Mouse (Mus musculus) stomach, embryonic 14.5 days (tissue): ENCODE measurements around the gene Them5. TPM values are rescaled to one million over a fixed set of nuclear protein-coding genes. Genes with fewer than 3 reads are reported as not detected.
A peak's percentile ranks its signal among the peaks of the same experiment; 100 is the strongest.

ENCODE experiments used
- ATAC-seq: fragments of 200-750 bp; cut with Nextera tagmentation; 2 replicates; pipeline ENCODE4 v1.8.0; 2017; ENCODE audit warnings: low read depth, moderate TSS enrichment; ENCODE audit not compliant: insufficient number of reproducible peaks, insufficient read depth, low FRiP score
- H3K27ac ChIP-seq: fragments of 300-500 bp; sonication (generic); 2 replicates; pipeline ENCODE4 v1.5.1; 2014; ENCODE audit warnings: mild to moderate bottlenecking, low read length, moderate library complexity, mixed read lengths
- H3K27me3 ChIP-seq: fragments of 300-500 bp; sonication (generic); 2 replicates; pipeline ENCODE4 v1.6.1; 2014; ENCODE audit warnings: low read length, control low read depth, mixed read lengths; ENCODE audit not compliant: control insufficient read depth, insufficient read depth
- H3K36me3 ChIP-seq: fragments of 300-500 bp; sonication (generic); 2 replicates; pipeline ENCODE4 v1.6.1; 2014; ENCODE audit warnings: mild to moderate bottlenecking, control low read depth, low read length, moderate library complexity, mixed read lengths; ENCODE audit not compliant: control insufficient read depth, insufficient read depth
- H3K4me1 ChIP-seq: fragments of 300-500 bp; sonication (generic); 2 replicates; pipeline ENCODE4 v1.6.1; 2014; ENCODE audit warnings: low read length, control low read depth, mixed read lengths; ENCODE audit not compliant: control insufficient read depth, insufficient read depth
- H3K4me2 ChIP-seq: fragments of 300-500 bp; sonication (generic); replicated peaks from 2 replicates; pipeline ENCODE4 v1.6.1; 2014; ENCODE audit warnings: low read depth, low read length, control low read depth
- H3K4me3 ChIP-seq: fragments of 300-500 bp; sonication (generic); 2 replicates; pipeline ENCODE4 v1.5.1; 2014; ENCODE audit warnings: low read depth, low read length, control low read depth
- H3K9ac ChIP-seq: fragments of 300-500 bp; sonication (generic); replicated peaks from 2 replicates; pipeline ENCODE4 v1.6.1; 2014; ENCODE audit warnings: low read depth, mild to moderate bottlenecking, control low read depth, low read length, moderate library complexity, mixed read lengths
- H3K9me3 ChIP-seq: fragments of 300-500 bp; sonication (generic); 2 replicates; pipeline ENCODE4 v1.6.1; 2016; ENCODE audit warnings: low read depth, low read length, control low read depth; ENCODE audit not compliant: control insufficient read depth
- WGBS: fragments of 180-500 bp; shearing (Covaris S2); extraction: QIAGEN DNeasy Blood & Tissue Kit; methylation state at CpG from one replicate; pipeline ENCODE4 v1.1.7; 2014; 5-methylcytosine and 5-hydroxymethylcytosine counted together
- polyA plus RNA-seq: library from polyadenylated mRNA; unstranded; fragments of >200 nt; fragmentation: Nextera tagmentation; extraction: Ambion mirVana; gene quantifications from 2 replicates; pipeline ENCODE4 v1.2.1, GENCODE M21; 2014

The Them5 gene
- polyA plus RNA-seq, 1 experiment from 2014 or later: 1.6 TPM

DNA sequence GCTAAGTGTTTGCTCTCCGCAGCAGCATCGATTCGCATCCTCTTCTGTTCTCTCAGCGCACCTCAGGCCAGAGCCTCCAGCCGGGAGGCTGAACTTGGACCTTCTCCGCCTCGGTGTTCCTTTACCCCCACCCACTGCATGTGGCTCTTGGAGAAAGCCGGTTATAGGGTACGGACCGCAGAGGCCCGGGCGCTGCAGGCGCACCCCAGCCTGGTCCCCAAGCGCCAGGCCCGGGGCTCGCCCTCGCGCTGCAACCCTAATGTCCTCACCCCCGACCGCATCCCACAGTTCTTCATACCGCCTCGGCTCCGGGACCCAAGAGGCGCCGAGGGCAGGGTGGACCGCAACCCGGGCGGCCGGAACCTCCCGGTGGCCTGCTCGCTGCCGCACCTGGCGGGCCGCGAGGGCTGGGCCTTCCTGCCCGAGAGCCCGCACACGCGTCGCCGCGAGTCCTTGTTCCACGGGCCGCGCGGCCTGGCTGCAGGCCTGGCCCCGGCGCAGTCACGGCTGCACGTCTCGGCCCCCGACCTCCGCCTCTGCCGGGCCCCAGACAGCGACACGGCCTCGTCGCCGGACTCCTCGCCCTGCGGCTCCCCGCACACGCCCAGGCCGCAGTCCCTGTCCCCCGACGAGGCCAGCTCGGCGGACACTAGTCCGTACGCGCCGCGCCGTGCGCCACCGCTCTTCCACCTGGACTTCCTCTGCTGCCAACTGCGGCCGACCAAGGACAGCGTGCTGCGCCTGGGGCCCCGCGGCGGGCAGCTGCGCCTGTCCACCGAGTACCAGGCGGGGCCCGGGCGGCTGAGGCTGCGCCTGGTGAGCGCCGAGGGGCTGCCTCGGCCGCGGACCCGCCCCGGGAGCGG, 21.6 kb downstream of the Them5 start:
- WGBS: 5% methylated on average over 84 of the region's 97 CpGs

DNA sequence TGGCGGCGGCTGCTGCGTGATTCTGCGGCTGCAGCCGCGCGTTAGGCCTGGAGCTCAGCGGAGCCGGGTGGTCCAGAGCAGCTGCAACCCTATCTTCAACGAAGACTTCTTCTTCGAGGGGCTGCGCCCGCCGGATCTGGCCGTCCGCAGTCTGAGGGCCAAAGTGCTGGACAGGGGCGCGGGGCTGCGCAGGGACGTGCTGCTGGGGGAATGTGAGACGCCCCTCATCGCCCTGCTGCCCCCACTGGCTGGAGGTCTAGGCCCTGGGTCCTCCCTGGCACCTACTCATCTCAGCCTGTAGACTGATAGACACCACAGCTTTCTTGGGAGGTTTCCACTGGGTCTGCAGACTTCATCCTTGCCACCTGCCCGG, 22.2 kb downstream of the Them5 start:
- H3K4me3 ChIP-seq: peak overlapping the region; percentile 48
- H3K27ac ChIP-seq: no peak overlapping the region
- peak; percentile 44; the same call in 1 of the 2 replicates for ATAC-seq
- H3K4me2 ChIP-seq: peak overlapping the region; percentile 92
- no peaks in the 10 kb centered on the region for H3K27me3 ChIP-seq
- peak overlapping the region; percentile 68 for H3K9ac ChIP-seq
- no peaks in the 10 kb centered on the region for H3K36me3 ChIP-seq
- H3K9me3 ChIP-seq: no peaks in the 10 kb centered on the region
- H3K4me1 ChIP-seq: no peaks in the 10 kb centered on the region
- WGBS: 5% methylated on average over 23 of the region's 23 CpGs

More for the DNA sequence above, 21.6 kb downstream of the Them5 start:
- Histone ChIP-seq H3K36me3 (no peaks in the 10 kb centered on the region), H3K4me1 (no peaks in the 10 kb centered on the region), H3K9ac (peak overlapping the region; percentile 68), H3K27me3 (no peaks in the 10 kb centered on the region), H3K9me3 (no peaks in the 10 kb centered on the region), H3K27ac (0 out of 2 replicates have a peak overlapping the region, but pooled peaks have one; percentile 6), H3K4me3 (peak overlapping the region; percentile 48), H3K4me2 (peak overlapping the region; percentile 92)
- peak; percentile 50 for ATAC-seq

DNA sequence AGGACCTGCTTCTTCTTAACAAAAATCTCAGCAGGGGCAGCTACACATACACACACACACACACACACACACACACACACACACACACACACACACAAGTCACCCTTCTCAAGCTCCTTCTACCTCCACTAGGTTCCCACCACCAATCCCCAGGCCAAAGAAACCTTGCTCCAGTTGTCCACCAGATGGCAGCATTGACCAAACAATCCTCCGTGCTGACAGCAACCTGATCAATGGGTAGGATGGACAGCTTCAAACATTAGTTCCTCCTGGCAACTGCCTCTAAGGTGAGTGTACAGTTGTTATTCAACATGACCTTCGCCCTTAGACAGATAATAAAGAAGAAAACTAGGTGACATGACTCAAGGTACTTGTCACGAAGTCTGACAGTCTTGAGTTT, 24.9 kb downstream of the Them5 start:
- Histone ChIP-seq H3K9ac (no peak overlapping the region), H3K4me2 (no peak overlapping the region), H3K27me3 (no peaks in the 10 kb centered on the region), H3K4me1 (no peaks in the 10 kb centered on the region), H3K36me3 (no peaks in the 10 kb centered on the region), H3K9me3 (no peaks in the 10 kb centered on the region), H3K4me3 (no peak overlapping the region), H3K27ac (no peak overlapping the region)
- ATAC-seq: no peak
- WGBS: 19% methylated on average over 3 of the region's 3 CpGs

DNA sequence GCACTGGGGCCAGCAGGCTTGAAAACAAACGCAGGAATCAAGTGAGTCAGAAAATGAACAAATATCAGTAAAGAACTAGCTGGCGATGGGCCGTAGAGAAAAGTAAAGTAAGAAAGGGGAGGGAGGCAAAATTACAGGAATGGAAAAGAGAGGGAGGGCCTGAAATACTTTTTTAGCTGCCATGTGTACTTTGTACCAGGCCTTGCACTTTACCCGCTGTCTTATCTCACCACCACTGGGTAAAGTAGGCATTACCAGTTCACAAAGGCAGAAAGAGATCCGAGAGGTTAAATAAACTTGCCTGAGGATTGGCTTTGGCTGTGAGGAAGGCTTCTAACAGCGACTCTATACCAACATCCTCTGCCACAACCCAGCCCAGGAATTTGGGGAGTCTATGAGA, 25.6 kb downstream of the Them5 start:
- WGBS: 65% methylated on average over 6 of the region's 6 CpGs
- Histone ChIP-seq H3K36me3 (no peaks in the 10 kb centered on the region), H3K4me3 (no peak overlapping the region), H3K9ac (no peak overlapping the region), H3K4me1 (0 out of 2 replicates have a peak, but pooled peaks cover 3% of the 10 kb centered on the region), H3K27ac (no peak overlapping the region), H3K9me3 (no peaks in the 10 kb centered on the region), H3K27me3 (no peaks in the 10 kb centered on the region), H3K4me2 (no peak overlapping the region)
- no peak for ATAC-seq

DNA sequence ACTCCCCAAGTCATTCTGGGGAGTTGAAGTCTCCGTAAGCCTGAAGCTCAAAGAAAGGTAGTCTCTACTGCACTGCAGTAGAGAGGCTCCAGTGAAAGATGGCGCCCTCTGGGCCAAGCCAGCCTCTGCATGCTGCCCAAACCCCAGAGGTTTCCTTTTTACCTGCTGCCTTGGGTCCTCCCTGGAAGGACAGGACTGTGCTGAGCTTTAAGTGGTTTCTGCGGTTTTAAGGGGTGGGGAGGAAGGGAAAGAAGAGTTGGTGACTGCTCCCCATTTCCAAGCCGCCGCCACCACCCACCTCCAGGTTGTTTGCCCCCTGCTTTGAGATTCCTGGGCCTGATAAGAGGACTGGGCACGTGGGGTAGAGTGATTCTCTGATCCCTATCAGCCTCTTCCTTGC, 26.7 kb downstream of the Them5 start:
- H3K9me3 ChIP-seq: no peaks in the 10 kb centered on the region
- no peak overlapping the region for H3K4me3 ChIP-seq
- H3K36me3 ChIP-seq: no peaks in the 10 kb centered on the region
- ATAC-seq: no peak
- H3K27ac ChIP-seq: no peak overlapping the region
- H3K27me3 ChIP-seq: no peaks in the 10 kb centered on the region
- peaks cover 5% of the 10 kb centered on the region; the same call in 1 of the 2 replicates for H3K4me1 ChIP-seq
- H3K9ac ChIP-seq: no peak overlapping the region
- H3K4me2 ChIP-seq: no peak overlapping the region
- 61% methylated on average over 6 of the region's 6 CpGs for WGBS

DNA sequence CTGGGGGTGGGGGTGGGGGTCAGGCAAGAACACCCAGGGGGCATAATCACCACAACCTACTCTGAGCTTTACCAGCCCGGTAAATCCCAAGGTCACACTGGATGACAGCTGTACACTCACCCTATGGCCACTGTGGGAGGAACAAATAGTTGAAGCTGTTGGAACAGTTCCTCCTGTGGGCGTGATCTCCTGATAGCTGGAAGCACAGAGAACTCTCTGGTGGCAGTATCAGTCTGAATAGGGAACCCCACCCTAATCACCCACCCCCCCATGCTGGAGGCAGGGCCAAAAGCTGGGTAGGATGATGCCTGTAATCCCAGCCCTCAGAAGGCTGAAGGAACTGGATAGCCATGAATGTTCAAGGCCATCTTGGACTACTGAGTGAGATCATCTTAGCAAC, 27.8 kb downstream of the Them5 start:
- no peaks in the 10 kb centered on the region for H3K27me3 ChIP-seq
- no peak overlapping the region for H3K27ac ChIP-seq
- peaks cover 7% of the 10 kb centered on the region; the same call in 1 of the 2 replicates for H3K4me1 ChIP-seq
- no peak overlapping the region for H3K9ac ChIP-seq
- no peak overlapping the region for H3K4me3 ChIP-seq
- no peak for ATAC-seq
- no peak overlapping the region for H3K4me2 ChIP-seq
- 67% methylated on average over 2 of the region's 2 CpGs for WGBS
- H3K9me3 ChIP-seq: no peaks in the 10 kb centered on the region
- H3K36me3 ChIP-seq: no peaks in the 10 kb centered on the region

DNA sequence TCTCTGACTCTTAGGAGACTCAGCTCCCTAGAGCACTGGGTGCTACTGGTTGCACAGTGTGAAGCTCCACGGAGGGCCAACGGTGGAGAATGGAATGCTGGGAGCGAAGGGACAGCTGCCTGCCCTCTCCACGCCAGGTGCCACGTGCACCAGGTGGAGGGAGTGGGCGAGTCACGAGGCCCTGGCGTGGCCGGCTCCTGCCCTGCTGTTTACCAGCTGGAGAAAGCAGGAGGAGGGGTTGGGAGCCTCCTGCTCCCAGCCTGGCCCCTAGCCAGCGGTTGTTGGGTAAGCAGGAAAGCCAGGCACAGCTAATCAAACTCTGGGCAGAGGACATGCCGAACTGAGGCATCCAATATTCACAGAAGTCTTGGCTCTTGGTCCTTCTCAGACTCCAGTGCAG, 29.7 kb downstream of the Them5 start:
- WGBS: under 1% methylated on average over 11 of the region's 11 CpGs
- Histone ChIP-seq H3K27ac (no peak overlapping the region), H3K9ac (no peak overlapping the region), H3K4me1 (peaks cover 7% of the 10 kb centered on the region; the same call in 1 of the 2 replicates), H3K27me3 (no peaks in the 10 kb centered on the region), H3K36me3 (no peaks in the 10 kb centered on the region), H3K9me3 (no peaks in the 10 kb centered on the region), H3K4me3 (no peak overlapping the region), H3K4me2 (peak overlapping the region; percentile 21; the same call in 1 of the 2 replicates)
- peak; percentile 38 for ATAC-seq

DNA sequence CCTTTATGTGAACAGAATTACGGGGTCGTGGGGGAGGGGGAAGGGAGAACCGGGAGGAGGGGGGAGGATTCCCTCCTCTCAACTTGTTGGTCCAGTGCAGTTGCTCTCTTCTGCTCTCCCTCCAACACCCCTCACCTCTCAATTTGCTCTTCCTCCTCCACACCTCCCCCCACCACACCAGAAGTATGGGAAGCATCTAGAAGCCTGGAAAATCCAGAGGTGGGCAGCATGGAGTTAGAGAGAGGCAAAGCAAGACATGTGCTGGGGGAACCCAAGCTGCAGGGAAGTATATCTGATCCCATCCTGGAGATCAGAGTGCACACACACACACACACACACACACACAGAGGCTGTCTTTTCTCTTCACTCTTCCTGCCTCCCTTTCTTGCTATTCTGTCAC, 30.1 kb downstream of the Them5 start:
- Histone ChIP-seq H3K36me3 (no peaks in the 10 kb centered on the region), H3K27ac (no peak overlapping the region), H3K9ac (no peak overlapping the region), H3K9me3 (no peaks in the 10 kb centered on the region), H3K4me1 (peaks cover 7% of the 10 kb centered on the region; the same call in 1 of the 2 replicates), H3K27me3 (no peaks in the 10 kb centered on the region), H3K4me3 (no peak overlapping the region), H3K4me2 (peak overlapping the region; percentile 21; the same call in 1 of the 2 replicates)
- ATAC-seq: peak; percentile 5
- WGBS: 0% methylated on average over 1 of the region's 3 CpGs
